Mouse (Mus musculus): ENCODE measurements around the gene Kif11. TPM values are rescaled to one million over a fixed set of nuclear protein-coding genes. Genes with fewer than 3 reads are reported as not detected.

The Kif11 gene
- polyA plus RNA-seq, 1 experiment = 35.6 TPM

GRCm38 (mm10) chr19:37386126-37386525 is 9.9 kb downstream of the Kif11 start:
- Histone ChIP-seq H3K27ac (ENCODE audit: control insufficient read depth, insufficient read depth, low read depth, low read length, poor library complexity) (no peak overlapping the region), H3K4me3 (replicated peaks; ENCODE audit: control insufficient read depth, low read depth, low read length) (no peak overlapping the region), H3K4me1 (ENCODE audit: control insufficient read depth, insufficient read depth, low read length) (no peaks in the 10 kb centered on the region; the same call in 1 of the 2 replicates)
- WGBS = 78% methylated on average over 3 of the region's 3 CpGs
- no peak for TF ChIP-seq POLR2A (IDR thresholded peaks at IDR 0.05; ENCODE audit: borderline replicate concordance, control insufficient read depth, low read depth, low read length)
- no peak for TF ChIP-seq CTCF (IDR thresholded peaks at IDR 0.05; ENCODE audit: control insufficient read depth, insufficient read depth, low read length)

GRCm38 (mm10) chr19:37391869-37392268 is 15.7 kb downstream of the Kif11 start:
- no peak for TF ChIP-seq POLR2A (IDR thresholded peaks at IDR 0.05; ENCODE audit: borderline replicate concordance, control insufficient read depth, low read depth, low read length)
- no peak for TF ChIP-seq CTCF (IDR thresholded peaks at IDR 0.05; ENCODE audit: control insufficient read depth, insufficient read depth, low read length)
- Histone ChIP-seq H3K4me3 (replicated peaks; ENCODE audit: control insufficient read depth, low read depth, low read length) (no peak overlapping the region), H3K4me1 (ENCODE audit: control insufficient read depth, insufficient read depth, low read length) (no peaks in the 10 kb centered on the region), H3K27ac (ENCODE audit: control insufficient read depth, insufficient read depth, low read depth, low read length, poor library complexity) (no peak overlapping the region)
- WGBS = 95% methylated on average over 3 of the region's 3 CpGs

- H3K4me3 ChIP-seq (replicated peaks; ENCODE audit: control insufficient read depth, low read depth, low read length) = no peak overlapping the region
- no peak overlapping the region for H3K27ac ChIP-seq (ENCODE audit: control insufficient read depth, insufficient read depth, low read depth, low read length, poor library complexity)
- H3K4me1 ChIP-seq (ENCODE audit: control insufficient read depth, insufficient read depth, low read length) = no peaks in the 10 kb centered on the region
- WGBS = 96% methylated on average over 3 of the region's 3 CpGs
- no peak for TF ChIP-seq CTCF (IDR thresholded peaks at IDR 0.05; ENCODE audit: control insufficient read depth, insufficient read depth, low read length)
- TF ChIP-seq POLR2A (IDR thresholded peaks at IDR 0.05; ENCODE audit: borderline replicate concordance, control insufficient read depth, low read depth, low read length) = no peak
Observed at GRCm38 (mm10) chr19:37396279-37396678, 20.1 kb downstream of the Kif11 start.

GRCm38 (mm10) chr19:37400936-37401335 is 24.7 kb downstream of the Kif11 start:
- WGBS = 92% methylated on average over 6 of the region's 6 CpGs
- TF ChIP-seq CTCF (IDR thresholded peaks at IDR 0.05; ENCODE audit: control insufficient read depth, insufficient read depth, low read length) (no peak), POLR2A (IDR thresholded peaks at IDR 0.05; ENCODE audit: borderline replicate concordance, control insufficient read depth, low read depth, low read length) (no peak)
- H3K27ac ChIP-seq (ENCODE audit: control insufficient read depth, insufficient read depth, low read depth, low read length, poor library complexity) = no peak overlapping the region
- no peaks in the 10 kb centered on the region for H3K4me1 ChIP-seq (ENCODE audit: control insufficient read depth, insufficient read depth, low read length)
- H3K4me3 ChIP-seq (replicated peaks; ENCODE audit: control insufficient read depth, low read depth, low read length) = no peak overlapping the region

GRCm38 (mm10) chr19:37418294-37418693 is 42.1 kb downstream of the Kif11 start:
- Histone ChIP-seq H3K4me1 (ENCODE audit: control insufficient read depth, insufficient read depth, low read length) (no peaks in the 10 kb centered on the region; the same call in 1 of the 2 replicates), H3K27ac (ENCODE audit: control insufficient read depth, insufficient read depth, low read depth, low read length, poor library complexity) (no peak overlapping the region), H3K4me3 (replicated peaks; ENCODE audit: control insufficient read depth, low read depth, low read length) (no peak overlapping the region)
- 68% methylated on average over 4 of the region's 4 CpGs for WGBS
- TF ChIP-seq CTCF (IDR thresholded peaks at IDR 0.05; ENCODE audit: control insufficient read depth, insufficient read depth, low read length) (peak; percentile 31), POLR2A (IDR thresholded peaks at IDR 0.05; ENCODE audit: borderline replicate concordance, control insufficient read depth, low read depth, low read length) (no peak)

GRCm38 (mm10) chr19:37419613-37420012 is 43.4 kb downstream of the Kif11 start:
- no peaks in the 10 kb centered on the region; the same call in 1 of the 2 replicates for H3K4me1 ChIP-seq (ENCODE audit: control insufficient read depth, insufficient read depth, low read length)
- H3K27ac ChIP-seq (ENCODE audit: control insufficient read depth, insufficient read depth, low read depth, low read length, poor library complexity) = no peak overlapping the region
- H3K4me3 ChIP-seq (replicated peaks; ENCODE audit: control insufficient read depth, low read depth, low read length) = no peak overlapping the region
- 8% methylated on average over 3 of the region's 3 CpGs for WGBS
- TF ChIP-seq POLR2A (IDR thresholded peaks at IDR 0.05; ENCODE audit: borderline replicate concordance, control insufficient read depth, low read depth, low read length) = no peak
- peak; percentile 34; the same call in 1 of the 2 replicates for TF ChIP-seq CTCF (IDR thresholded peaks at IDR 0.05; ENCODE audit: control insufficient read depth, insufficient read depth, low read length)

GRCm38 (mm10) chr19:37428589-37428988 is 52.4 kb downstream of the Kif11 start:
- TF ChIP-seq POLR2A (IDR thresholded peaks at IDR 0.05; ENCODE audit: borderline replicate concordance, control insufficient read depth, low read depth, low read length) (no peak), CTCF (IDR thresholded peaks at IDR 0.05; ENCODE audit: control insufficient read depth, insufficient read depth, low read length) (no peak)
- H3K4me3 ChIP-seq (replicated peaks; ENCODE audit: control insufficient read depth, low read depth, low read length) = no peak overlapping the region
- H3K27ac ChIP-seq (ENCODE audit: control insufficient read depth, insufficient read depth, low read depth, low read length, poor library complexity) = no peak overlapping the region
- 5% methylated on average over 5 of the region's 5 CpGs for WGBS
- no peaks in the 10 kb centered on the region; the same call in 1 of the 2 replicates for H3K4me1 ChIP-seq (ENCODE audit: control insufficient read depth, insufficient read depth, low read length)

GRCm38 (mm10) chr19:37431139-37431756 is 55.0 kb downstream of the Kif11 start:
- H3K27ac ChIP-seq (ENCODE audit: control insufficient read depth, insufficient read depth, low read depth, low read length, poor library complexity) = no peak overlapping the region

More at GRCm38 (mm10) chr19:37431139-37431756, 55.0 kb downstream of the Kif11 start:
- Histone ChIP-seq H3K4me1 (ENCODE audit: control insufficient read depth, insufficient read depth, low read length) (no peaks in the 10 kb centered on the region; the same call in 1 of the 2 replicates), H3K4me3 (replicated peaks; ENCODE audit: control insufficient read depth, low read depth, low read length) (no peak overlapping the region)
- no peak for TF ChIP-seq POLR2A (IDR thresholded peaks at IDR 0.05; ENCODE audit: borderline replicate concordance, control insufficient read depth, low read depth, low read length)
- no peak for TF ChIP-seq CTCF (IDR thresholded peaks at IDR 0.05; ENCODE audit: control insufficient read depth, insufficient read depth, low read length)
- 84% methylated on average over 11 of the region's 11 CpGs for WGBS

Data from bone marrow, adult 2 months (tissue).